Mouse (Mus musculus) layer of hippocampus, postnatal 36 days (tissue): ENCODE data around the gene Smagp. TPM values are rescaled to one million over a fixed set of nuclear protein-coding genes. Genes with fewer than 3 reads are reported as not detected.

Source experiments
- DNase-seq, 2 experiments: peaks; one replicate each; pipeline ENCODE4 v3.0.0; 2022
- total RNA-seq, 2 experiments: library from RNA; stranded (reverse); gene quantifications; 2 replicates each; pipeline ENCODE4 v1.2.3; 2021

The Smagp gene
- total RNA-seq, 2 experiments from 2014 or later, result 1.7 to 2.1 TPM

DNA sequence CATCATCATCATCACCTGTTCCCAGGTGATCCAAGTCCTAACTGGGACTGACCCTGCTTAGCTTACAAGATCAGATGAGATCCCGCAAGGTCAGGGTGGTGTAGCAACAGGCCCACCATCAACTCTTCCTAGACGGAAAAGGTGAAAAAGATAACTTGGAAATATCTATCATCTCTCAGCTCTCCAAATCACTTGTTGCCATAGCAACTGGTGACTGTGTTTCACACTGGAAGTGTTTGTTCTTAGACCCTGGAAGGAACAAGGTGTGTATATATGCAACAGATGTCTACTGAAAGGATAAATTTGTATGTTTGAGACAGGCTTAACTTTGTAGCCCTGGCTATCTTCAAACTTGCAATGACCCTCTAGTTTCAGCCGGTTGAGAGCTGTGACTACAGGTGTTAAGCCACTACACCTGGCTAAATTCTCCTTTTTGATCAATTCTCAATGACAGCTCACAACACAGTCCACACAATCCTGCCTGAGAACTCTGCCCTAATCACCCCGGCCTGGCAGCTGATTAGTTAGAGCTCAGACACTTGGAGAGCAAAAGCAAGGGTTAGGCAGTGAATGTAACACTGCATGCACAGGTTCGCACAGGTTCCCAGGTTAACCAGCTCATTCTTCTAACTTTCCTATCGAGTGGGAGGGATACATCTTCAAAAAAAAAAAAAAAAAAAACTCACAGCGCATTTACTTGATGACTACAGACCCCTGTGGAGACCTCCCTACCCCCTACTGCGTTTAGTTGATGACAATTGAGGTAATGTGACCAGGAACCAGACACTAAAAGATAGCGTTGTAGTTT lies 28.9 kb upstream of the Smagp start:
- no peak for DNase-seq

DNA sequence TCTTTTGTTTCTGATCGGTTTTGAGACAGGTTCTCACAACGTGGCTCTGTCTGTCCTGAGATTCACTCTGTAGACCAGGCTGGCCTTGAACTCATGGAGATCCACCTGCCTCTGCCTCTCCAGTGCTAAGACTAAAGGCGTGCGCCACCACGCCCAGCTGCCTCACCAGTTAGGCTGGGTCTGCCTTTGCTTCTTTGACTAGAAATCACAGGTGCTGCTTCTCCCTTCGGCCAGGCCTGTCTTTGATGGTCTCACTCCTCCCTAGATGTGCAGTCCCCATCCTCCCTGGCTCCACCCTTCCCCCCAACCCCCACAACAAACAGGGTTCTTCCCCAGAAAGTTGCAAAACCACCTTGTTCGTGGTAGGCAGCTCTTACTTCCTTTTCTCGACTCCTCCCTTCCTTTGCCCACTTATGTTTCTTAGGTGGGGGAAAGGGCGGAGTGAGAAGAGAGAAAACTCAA lies 28.1 kb upstream of the Smagp start:
- DNase-seq, result no peak

DNA sequence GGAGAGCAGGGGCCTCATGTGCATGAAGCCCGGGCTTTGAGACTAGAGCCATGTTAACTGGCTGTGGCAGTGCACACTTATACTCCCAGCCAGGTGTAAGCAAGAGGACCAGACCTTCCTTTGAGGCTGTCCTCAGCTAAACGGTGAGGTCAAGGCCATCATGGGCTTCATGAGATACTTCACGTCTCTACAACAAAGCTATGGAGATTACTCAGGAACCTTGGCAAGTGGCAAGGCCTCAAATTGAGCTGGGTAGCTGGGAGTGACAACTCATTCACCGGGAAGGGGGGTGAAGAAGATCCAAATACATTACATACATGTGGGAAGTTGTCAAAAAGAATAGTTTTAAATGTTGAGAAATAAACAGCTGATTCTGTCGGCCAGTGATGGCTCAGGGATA lies 24.1 kb upstream of the Smagp start:
- no peak for DNase-seq

DNA sequence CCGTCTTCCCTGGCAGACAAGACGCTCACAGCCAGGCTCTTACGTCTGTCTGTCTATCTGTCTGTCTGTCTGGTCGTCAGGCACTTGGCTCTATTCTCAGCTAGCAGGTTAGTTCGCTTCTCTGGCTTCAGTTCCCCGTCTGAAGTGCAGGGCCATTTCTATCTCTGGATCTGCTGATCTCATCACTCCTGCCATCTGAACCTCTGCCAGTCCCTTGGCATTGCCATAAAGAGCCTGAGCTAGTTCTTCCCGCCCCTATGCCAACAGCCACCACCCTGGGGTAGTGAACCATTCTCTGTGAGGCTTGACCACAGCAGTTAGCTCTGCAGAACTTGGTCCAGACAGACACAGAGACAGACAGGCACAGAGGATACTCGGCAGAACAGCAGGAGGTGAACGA lies 23.6 kb upstream of the Smagp start:
- DNase-seq, result no peak

DNA sequence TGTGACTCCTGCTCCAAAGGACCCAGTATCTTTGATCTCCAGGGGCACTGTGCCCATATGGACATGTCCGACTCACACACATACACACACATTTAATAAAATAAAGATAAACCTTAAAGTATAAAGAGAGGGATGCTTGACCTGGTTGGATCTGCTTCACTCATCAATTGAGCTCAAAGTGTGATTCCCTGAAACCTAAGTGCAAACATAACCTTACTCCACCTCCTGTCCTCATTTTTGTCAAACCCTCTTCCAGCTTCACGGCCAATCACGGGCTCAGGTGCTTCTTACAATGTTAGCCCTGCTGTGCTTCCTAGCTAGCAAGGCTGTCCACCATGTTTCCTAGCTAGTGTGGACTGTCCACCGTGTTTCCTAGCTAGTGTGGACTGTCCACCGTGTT lies 18.5 kb upstream of the Smagp start:
- DNase-seq, result no peak

DNA sequence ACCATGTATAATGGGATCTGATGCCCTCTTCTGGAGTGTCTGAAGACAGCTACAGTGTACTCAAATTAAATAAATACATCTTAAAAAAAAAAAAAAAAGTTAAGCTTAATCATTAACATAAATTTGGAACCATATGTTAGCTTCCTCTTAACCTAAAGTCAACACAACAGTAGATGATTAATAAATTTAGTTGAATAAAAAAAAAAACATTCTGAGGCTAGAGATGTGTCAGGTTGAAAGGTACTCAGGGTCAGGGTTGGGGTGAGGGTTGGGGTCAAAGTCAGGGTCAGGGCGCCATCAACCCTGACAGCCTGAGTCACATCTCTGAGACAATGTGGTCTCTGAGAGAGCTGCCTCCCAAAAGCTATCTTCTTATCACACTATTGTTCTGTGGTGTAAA lies 17.5 kb upstream of the Smagp start:
- no peak for DNase-seq

DNA sequence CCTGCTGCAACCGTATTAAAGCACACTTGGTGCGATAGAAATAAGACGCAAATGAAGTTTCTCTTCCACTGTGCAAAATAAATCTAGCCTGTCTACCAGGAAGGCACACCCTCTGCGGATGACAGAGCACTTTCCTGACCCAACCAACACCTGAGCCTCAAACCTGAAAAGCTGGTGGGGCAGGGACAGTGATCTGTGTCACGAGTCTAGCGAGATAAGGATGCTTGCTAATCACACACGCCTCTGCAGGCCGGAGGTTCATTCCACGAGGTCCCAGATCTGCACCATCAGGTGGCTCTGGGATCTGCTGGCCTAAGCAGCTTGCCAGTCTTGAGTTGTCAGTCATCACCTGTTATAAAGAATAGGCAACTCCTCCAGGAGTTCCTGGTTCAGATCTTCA lies 14.9 kb upstream of the Smagp start:
- no peak for DNase-seq

DNA sequence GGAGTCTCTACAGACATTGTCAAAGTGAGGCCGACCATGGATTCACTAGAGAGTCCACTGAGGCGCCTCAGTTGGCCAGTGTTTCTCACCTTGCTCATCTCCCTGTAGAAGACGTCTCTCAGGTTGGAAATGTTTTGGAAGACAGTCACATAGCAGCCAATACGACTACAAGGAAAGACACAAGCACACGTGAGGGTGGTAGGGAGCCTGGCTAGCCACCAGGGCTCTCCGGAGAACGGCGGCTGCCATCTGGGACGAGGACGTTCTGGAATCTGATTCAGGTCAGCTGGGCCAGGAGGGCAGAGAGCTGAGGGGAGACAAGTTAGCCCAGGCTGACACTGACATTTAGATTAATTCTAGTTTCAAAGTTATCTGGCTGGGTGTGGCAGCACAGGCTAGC lies 13.4 kb upstream of the Smagp start:
- DNase-seq, result no peak

DNA sequence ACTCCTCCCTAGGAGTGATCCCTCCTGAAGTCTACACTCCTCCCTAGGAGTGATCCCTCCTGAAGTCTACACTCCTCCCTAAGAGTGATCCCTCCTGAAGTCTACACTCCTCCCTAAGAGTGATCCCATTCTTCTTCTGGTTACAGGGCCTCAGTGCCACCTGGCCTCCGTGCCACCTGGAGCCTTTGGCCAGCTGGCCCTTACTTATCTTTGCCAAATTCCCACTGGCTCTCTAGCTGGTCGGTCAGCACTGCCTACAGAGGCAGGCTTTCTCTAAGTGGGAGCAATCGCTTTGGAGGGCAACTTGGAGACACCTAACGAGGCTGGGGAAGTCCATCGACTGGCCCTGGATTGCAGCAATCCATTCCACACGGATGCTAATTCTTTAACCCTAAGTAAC lies 9.4 kb upstream of the Smagp start:
- DNase-seq, result no peak

DNA sequence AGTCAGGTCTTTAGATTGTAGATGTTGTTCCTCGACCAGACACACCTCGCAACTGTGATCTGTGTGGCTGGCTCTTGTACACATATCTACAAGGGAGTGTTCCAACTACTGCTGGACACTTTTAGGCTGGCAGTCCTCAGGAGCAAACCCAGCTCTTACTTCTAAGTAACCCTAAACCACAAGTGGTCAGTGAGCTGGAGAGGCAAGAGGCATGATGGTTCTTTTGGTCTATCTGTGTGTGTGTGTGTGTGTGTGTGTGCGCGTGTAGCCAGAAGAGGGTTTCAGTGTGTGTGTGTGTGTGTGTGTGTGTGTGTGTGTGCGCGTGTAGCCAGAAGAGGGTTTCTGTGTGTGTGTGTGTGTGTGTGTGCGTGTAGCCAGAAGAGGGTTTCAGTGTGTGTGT lies 5.7 kb upstream of the Smagp start:
- no peak for DNase-seq

DNA sequence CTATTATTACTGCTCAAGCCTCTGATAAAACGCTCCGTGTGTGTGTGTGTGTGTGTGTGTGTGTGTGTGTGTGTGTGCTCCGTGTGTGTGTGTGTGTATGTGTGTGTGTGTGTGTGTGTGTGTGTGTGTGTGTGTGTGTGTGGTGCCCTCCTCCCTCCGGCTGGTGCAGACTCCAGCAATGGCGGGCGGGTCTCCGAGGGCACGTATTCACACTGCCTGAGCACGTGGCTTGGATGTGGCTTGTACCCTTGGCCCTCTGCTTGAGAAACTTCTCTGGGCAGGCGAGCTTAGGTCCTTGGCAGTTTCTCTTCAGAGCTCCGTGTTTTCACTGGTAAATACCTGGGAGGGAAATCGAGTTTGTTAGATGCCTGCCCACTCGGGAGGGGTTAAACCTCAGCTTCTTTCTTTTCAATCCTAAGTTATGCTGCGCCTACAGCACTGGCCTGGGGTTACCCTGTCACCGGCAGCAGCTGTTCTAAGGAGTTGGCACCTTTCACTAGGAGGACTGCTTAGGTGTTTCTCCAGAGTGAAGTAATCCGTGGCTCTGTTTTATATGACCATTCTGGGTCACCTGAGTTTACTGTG lies 4.6 kb upstream of the Smagp start:
- DNase-seq, result no peak

DNA sequence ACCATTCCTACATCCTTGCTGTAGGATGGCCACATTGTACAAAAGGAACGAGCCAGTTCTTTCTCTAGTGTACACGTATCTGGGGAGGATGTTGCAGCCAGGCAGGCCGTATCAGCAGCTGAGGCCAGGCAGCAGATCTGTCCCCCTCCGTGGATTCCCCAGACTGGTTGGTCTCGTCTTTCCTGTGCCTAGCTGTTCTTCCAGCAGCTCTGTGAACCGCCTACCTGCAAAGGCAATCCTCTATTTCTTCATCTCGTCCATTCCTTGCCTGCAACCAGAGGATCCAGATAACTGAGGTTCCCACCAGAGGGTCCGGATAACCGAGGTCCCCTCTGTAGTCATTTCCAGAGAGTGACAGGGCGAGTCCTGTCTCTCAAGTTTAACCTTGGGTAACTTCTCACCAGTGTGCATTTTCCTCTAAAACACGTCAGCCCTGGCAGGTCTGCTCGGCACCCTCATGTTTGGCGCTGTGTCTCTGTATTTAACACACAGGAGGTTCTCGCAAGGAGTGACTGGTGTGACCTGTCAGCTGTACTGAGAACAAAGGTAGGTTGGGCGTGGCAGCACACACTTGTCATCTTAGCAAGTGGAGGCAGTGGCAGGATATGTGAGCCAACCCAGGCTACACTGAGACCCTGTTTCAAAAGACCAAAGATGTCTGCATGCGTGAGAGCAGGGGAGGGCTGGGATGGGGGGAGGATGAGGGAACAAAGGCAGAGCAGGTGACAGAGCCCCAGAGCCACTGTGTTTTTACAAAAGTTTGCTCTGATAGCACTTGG lies 3.4 kb upstream of the Smagp start:
- no peak for DNase-seq

DNA sequence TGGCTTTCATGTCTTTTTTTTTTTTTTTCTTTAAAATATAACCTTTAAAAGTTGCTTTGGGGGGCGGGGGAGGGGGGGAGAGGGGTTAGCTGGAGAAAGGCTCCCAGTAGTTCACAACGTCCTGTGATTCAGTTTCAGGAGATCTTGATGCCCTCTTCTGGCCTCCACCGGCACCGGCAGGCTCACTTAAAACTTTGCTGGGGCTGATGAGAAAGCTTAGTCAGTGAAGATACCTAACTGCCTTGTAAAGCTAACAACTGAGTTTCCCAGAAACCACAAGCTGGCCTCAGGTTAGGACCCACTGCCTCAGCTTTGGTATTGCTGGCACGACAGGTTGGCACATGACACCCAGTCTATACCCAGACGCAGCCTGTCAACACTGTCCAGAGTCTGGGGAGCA lies 921 bp upstream of the Smagp start:
- no peak for DNase-seq

DNA sequence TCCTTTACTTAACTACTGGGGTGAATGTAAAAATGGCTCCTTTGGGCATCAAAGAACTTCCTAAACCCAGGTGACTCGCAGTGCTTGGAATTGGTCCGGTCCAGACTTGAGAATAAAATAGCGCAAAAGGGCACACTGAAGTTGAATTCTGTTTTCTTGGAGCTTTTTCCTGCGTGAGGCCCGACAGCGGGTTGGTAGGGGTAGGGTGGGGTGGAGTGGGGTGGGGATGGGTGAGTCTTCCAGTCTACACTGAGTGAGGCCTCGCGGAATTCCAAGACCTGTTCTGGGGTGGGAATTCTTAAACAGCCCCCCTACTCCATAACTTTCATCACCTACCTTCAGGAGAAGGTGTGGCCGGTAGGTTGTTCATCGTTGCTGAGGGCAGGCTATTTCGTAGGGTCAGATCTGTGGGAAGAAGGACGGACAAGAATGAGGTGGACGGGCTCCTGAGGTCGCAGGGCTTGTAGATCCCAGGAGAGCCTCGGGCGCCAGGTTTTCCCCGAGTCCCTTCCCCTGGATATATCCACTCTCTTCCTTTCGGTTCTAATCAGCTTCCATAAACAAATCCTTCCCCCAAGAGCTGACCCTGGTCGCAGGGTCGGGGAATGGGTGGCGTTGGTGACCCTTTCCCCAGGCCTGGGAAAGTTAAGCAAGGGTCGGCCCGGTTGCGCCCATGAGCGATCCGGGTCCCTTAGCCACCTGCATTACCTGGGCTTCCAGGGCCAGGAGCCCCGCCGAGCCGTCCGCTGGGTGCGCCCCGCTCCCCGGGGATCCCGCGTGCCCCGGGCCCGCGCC lies 692 bp downstream of the Smagp start:
- DNase-seq, result no peak

DNA sequence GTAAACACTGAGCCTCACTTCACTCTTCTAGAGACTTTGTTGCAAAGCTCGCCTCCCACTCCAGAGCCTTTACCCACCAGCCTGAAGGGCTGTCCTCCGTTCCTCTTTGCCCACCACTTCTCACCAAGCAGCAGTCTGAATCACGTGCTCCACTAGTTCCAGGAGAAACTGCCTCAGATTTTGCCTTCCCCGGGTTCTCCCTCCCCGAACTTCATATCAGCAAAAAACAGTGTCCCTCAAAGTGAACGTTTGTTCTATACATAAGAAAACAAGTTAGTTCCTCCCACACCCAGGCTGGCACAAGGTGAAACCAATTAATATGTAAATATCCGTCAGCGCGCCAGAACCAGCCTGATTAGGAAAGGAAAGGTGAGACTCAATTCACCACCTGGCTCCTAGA lies 1.5 kb downstream of the Smagp start:
- DNase-seq, result no peak

DNA sequence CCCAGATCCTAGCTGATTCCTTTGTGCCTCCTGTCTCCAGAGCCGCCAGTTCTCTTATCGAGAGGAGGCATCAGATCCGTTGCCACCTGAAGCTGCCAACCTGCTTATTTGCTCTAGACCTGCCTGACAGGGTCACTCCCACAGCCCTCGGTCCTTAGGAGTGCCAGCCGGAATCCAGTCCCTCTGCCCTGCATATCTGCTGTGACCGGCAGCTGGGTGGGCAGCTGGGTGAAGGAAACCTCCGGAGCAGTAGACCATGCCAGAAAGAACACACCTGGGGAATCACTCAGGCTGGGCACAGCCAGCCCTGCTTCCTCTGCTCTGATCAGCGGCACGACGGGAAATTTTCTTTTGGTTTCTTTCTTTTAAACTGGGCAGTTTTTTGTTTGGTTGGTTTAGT lies 3.4 kb downstream of the Smagp start:
- no peak for DNase-seq

DNA sequence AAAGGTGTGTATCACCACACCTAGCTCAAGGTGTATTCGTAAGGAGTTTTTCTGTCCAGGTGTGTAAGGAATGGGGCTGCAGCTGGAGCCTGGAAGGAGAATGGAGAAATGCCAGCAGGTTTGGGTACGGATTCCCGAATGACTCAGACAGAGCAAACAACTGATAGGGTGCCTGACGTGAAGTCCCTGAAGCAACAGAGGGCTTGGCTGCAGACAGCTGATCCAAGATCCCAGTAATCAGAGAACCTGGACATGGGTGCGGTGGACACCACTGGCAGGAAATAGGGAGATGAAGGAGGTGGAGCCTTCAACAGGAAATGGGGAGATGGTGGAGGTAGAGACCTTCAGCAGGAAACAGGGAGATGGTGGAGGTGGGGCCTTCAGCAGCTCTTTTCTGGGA lies 4.4 kb downstream of the Smagp start:
- DNase-seq, result no peak

DNA sequence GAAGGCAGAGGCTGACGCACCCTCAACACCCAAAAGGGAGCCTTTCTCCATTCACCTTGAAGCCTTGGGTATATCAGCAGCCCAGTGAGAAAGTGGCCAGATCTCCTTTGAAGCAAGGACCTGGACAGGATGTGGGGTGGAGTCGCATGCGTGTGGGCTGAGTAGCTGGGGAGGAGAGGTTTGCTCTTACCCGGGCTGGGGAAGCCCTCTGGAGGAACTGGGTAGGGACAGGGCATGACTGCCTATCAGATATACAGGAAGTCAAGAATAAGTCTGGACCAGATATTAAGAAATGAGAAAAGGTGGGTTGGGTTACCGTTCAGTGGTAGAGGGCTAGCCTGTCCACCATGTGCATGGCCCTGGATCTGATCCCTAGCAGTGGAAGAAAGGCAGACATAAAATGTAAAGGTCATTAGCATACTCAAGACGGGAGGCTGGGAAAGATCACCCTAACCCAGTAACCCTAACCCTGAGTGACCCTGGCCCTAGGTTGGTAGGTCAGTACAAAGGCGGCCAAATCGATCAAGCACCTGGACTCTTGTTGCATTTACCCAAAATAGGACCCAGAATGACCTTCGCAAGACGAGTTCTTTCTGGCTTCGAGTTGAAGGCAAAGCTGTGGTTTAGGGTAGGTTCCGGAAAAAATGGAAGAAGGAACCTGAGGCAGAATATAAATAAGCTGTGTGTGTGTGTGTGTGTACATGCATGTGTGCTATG lies 5.1 kb downstream of the Smagp start:
- DNase-seq, result no peak

DNA sequence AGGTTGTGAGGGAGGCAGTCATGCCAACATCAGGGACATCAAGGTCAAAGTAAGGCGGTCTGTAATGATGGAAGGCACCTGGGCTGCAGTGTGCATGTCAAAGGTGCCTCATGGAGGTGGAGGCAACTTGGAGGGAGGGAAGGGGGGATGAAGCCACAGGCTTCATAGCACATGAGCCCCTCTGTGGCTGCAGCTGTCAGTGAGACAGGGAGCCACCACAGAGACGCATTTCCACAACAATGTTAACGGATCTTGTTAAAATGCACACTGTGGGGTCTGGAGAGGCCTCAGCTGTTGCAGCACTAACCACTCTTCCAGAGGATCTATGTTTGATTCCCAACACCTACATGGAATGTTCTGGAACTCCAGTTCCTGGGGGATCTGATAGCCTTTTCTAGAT lies 6.6 kb downstream of the Smagp start:
- DNase-seq, result no peak

DNA sequence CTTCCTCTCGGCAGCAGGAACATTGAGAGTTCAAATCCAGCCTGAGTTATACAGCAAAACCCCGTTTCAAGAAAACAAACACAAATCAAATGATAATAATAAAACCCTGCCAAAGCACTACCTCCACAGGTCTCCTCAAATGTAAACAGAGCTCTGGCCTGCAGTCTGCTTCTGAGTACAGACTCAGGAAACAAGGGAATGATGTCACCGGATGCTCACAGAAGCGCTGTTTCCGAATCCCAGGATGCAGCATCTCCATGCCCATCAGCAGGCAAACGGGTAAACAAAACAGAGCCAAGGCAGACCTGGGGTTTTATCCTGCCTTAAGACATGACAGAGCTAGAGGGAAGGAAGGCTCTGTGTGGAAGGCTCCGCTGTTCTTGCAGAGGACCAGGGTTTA lies 7.9 kb downstream of the Smagp start:
- no peak for DNase-seq

DNA sequence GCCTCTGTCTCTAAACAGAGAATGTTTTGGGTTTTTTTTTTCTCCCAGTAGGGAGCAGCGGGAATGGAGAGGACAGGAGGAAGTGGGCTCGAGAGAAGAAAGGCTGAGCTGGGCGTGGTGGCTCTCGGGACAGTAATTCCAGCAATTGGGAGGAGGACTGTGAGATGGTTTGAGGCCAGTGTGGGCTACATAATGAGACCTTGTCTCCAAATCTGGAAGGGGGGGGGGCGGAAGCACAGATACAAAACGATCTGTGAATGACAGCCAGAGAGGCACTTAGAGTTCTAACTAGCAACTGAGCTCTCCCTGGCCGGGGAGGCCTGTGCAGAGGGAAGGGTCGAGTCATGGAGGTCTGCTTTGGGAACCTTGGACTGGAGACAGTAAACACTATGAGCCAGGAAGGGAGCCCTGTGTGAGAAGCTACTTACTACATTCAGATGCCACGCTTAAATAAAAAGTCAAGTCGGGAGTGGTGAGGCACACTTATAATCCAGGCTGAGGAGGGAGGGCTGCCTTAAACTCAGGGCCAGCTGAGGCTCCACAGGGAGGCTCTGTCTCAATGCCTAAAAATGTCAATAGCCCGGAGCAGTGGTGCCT lies 8.9 kb downstream of the Smagp start:
- DNase-seq, result no peak

DNA sequence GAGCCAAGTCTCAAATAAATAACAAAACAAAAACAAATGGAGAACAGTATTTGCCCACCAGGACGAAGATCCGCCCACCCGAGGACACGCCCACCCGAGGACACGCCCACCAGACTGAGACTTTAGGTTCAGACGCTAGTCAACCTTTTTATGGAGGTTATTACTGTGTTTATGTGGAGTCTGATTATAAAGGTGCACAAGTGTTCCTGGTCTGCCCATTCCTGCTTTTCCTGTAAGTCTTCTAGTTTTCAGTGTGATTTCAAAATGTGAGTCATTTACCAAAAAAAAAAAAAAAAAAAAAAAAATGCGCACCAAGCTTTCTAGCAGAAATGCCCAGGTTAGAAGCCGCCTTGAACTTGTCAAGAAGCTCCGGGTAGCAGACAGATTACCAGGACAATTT lies 9.5 kb downstream of the Smagp start:
- no peak for DNase-seq
